Comparison of ENCODE assay signal across 15 mouse cellular contexts in the genomic region with DNA sequence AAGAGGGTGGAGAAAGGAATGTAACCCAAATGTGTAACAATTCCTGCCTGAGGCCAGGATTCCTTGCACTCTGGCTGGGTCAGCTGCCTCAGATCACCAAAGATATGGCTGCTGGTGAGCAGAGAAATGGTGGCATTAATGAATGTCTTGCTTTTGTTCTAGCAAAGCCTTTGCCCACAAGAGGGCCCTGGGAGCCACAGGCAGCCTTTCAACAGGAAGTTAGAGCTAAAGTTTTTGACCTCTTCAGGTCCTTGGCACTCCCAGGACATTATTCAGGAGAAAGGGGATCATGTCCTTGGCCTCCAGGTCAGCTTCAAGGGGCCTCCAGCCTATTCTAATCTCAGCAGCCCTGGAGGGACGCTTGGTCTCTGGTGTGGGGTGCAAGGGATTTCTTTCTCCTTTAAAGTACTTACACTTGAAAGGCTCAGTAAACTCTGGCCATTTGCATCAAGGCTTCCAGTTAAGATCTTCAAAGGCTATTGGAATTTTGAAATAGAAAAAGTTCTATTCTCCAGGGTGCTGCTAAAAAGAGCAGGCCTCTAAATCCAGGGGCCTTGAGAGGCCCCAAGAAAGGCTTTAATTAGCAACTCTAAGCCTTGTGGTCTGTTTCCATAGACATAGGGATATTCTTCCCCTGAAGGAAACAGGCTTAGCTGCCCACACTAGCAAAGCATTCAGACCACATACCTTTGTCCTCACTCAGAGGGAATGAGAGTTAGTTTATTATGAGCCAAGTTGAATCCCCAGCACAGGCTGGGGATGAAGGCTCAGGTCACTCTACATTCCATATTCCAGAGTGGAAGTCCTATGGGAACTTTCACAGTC. TPM values are rescaled to one million over a fixed set of nuclear protein-coding genes. Genes with fewer than 3 reads are reported as not detected.
DNase-seq lines count a peak whose midpoint lies in the region; ATAC-seq and TF ChIP-seq lines count a peak whose summit lies in the region.
"Had no signal": no experiment of that assay in that cellular context is flagged by ENCODE, and none has a peak within 500 bp of the region (broad histone marks: within the 10 kb centered on the region; RNA-seq: fewer than 3 reads in every experiment).

No protein-coding gene starts in this region.

- no peak for TF ChIP-seq CTCF in midbrain, postnatal 0 days (IDR thresholded peaks at IDR 0.05)

- WGBS in forebrain, embryonic 10.5 days, result 12% methylated on average over 1 of the region's 1 CpGs
- 7% methylated on average over 1 of the region's 1 CpGs for WGBS in forebrain, embryonic 16.5 days
- WGBS in midbrain, embryonic 10.5 days, result 8% methylated on average over 1 of the region's 1 CpGs
- WGBS in midbrain, postnatal 0 days, result 15% methylated on average over 1 of the region's 1 CpGs

- H3K4me3 ChIP-seq in forebrain, embryonic 10.5 days, result no peak overlapping the region
- H3K4me3 ChIP-seq in forebrain, embryonic 16.5 days (replicated peaks; ENCODE audit: low read length), result no peak overlapping the region
- no peak overlapping the region for H3K4me3 ChIP-seq in midbrain, embryonic 10.5 days
- H3K4me3 ChIP-seq in midbrain, postnatal 0 days (ENCODE audit: low read depth, low read length), result no peak overlapping the region
- H3K4me3 ChIP-seq in myocyte, result no peak overlapping the region
- H3K4me3 ChIP-seq: kidney, embryonic 15.5 days; liver, embryonic 15.5 days had no signal

- H3ac ChIP-seq in myocyte (ENCODE audit: control insufficient read depth, insufficient read length), result no peak overlapping the region

- H3K4me1 ChIP-seq in forebrain, embryonic 10.5 days, result peaks cover 19% of the 10 kb centered on the region
- H3K4me1 ChIP-seq in forebrain, embryonic 16.5 days (replicated peaks; ENCODE audit: control insufficient read depth, insufficient read depth, low read length), result no peaks in the 10 kb centered on the region
- H3K4me1 ChIP-seq in midbrain, embryonic 10.5 days, result peaks cover 16% of the 10 kb centered on the region
- H3K4me1 ChIP-seq in midbrain, postnatal 0 days (ENCODE audit: insufficient read depth, low read length), result no peaks in the 10 kb centered on the region
- H3K4me1 ChIP-seq: kidney, embryonic 15.5 days; liver, embryonic 15.5 days had no signal

- no peak for TF ChIP-seq POLR2A in myocyte (IDR thresholded peaks at IDR 0.05; ENCODE audit: insufficient read length, low read depth)

- H3K36me3 ChIP-seq in forebrain, embryonic 10.5 days (replicated peaks), result no peaks in the 10 kb centered on the region
- H3K36me3 ChIP-seq in forebrain, embryonic 16.5 days (ENCODE audit: control insufficient read depth, insufficient read depth), result no peaks in the 10 kb centered on the region
- H3K36me3 ChIP-seq in midbrain, embryonic 10.5 days, result no peaks in the 10 kb centered on the region
- no peaks in the 10 kb centered on the region for H3K36me3 ChIP-seq in midbrain, postnatal 0 days (ENCODE audit: insufficient read depth, low read length)
- no peaks in the 10 kb centered on the region for H3K36me3 ChIP-seq in myocyte (ENCODE audit: control insufficient read depth, insufficient read depth)
- H3K36me3 ChIP-seq: kidney, embryonic 15.5 days; liver, embryonic 15.5 days had no signal

- H3K79me2 ChIP-seq in myocyte (ENCODE audit: control insufficient read depth, insufficient read depth), result no peaks in the 10 kb centered on the region

- H3K27ac ChIP-seq in forebrain, embryonic 10.5 days, result no peak overlapping the region
- H3K27ac ChIP-seq in forebrain, embryonic 16.5 days (ENCODE audit: low read length), result no peak overlapping the region
- no peak overlapping the region for H3K27ac ChIP-seq in midbrain, embryonic 10.5 days (replicated peaks)
- H3K27ac ChIP-seq in midbrain, postnatal 0 days (ENCODE audit: low read depth, low read length), result no peak overlapping the region
- H3K27ac ChIP-seq: hindbrain, embryonic 14.5 days; kidney, embryonic 15.5 days; liver, embryonic 15.5 days; macrophage had no signal

- no peaks in the 10 kb centered on the region for H3K9me3 ChIP-seq in forebrain, embryonic 10.5 days
- no peaks in the 10 kb centered on the region for H3K9me3 ChIP-seq in forebrain, embryonic 16.5 days (ENCODE audit: control insufficient read depth, low read length)
- H3K9me3 ChIP-seq in midbrain, embryonic 10.5 days (replicated peaks), result no peaks in the 10 kb centered on the region
- no peaks in the 10 kb centered on the region for H3K9me3 ChIP-seq in midbrain, postnatal 0 days (ENCODE audit: low read length)
- H3K9me3 ChIP-seq: kidney, embryonic 15.5 days; liver, embryonic 15.5 days had no signal

- ATAC-seq in forebrain, embryonic 16.5 days, result no peak
- no peak for ATAC-seq in midbrain, postnatal 0 days (ENCODE audit: low FRiP score)
- ATAC-seq in inflammation-experienced regulatory T-cells, adult 6 months, result no peak

- peaks cover 71% of the 10 kb centered on the region for H3K27me3 ChIP-seq in forebrain, embryonic 10.5 days (ENCODE audit: poor library complexity, severe bottlenecking)
- H3K27me3 ChIP-seq in forebrain, embryonic 16.5 days (replicated peaks; ENCODE audit: control insufficient read depth, insufficient read depth, low read length), result no peaks in the 10 kb centered on the region
- H3K27me3 ChIP-seq in midbrain, embryonic 10.5 days (ENCODE audit: low read depth, poor library complexity, severe bottlenecking), result peaks cover 38% of the 10 kb centered on the region
- H3K27me3 ChIP-seq in midbrain, postnatal 0 days (ENCODE audit: insufficient read depth, low read length), result no peaks in the 10 kb centered on the region
- no peaks in the 10 kb centered on the region for H3K27me3 ChIP-seq in myocyte (ENCODE audit: control insufficient read depth, insufficient read depth, insufficient read length)
- H3K27me3 ChIP-seq: kidney, embryonic 15.5 days; liver, embryonic 15.5 days had no signal

- no peak overlapping the region for H3K9ac ChIP-seq in forebrain, embryonic 16.5 days (replicated peaks; ENCODE audit: low read depth, low read length)
- no peak overlapping the region for H3K9ac ChIP-seq in midbrain, postnatal 0 days (replicated peaks; ENCODE audit: low read length, poor library complexity, severe bottlenecking)
- H3K9ac ChIP-seq: hindbrain, embryonic 14.5 days; kidney, embryonic 15.5 days; liver, embryonic 15.5 days had no signal

- H3K4me2 ChIP-seq in forebrain, embryonic 16.5 days (ENCODE audit: low read length), result no peak overlapping the region
- H3K4me2 ChIP-seq in midbrain, postnatal 0 days (ENCODE audit: low read depth, low read length, poor library complexity, severe bottlenecking), result no peak overlapping the region
- peak overlapping the region; percentile 9 for H3K4me2 ChIP-seq in myocyte (ENCODE audit: low read depth)
- H3K4me2 ChIP-seq: hindbrain, embryonic 14.5 days; kidney, embryonic 15.5 days; liver, embryonic 15.5 days had no signal

- peak; percentile 39 for DNase-seq in forebrain, embryonic 10.5 days (ENCODE audit: extremely low spot score, low spot score)
- peak; percentile 45 for DNase-seq in midbrain, embryonic 10.5 days (ENCODE audit: low spot score)
- no peak for DNase-seq in midbrain, postnatal 0 days (ENCODE audit: low spot score)
- DNase-seq in embryo, embryonic 10.5 days (ENCODE audit: low spot score), result peak; percentile 40
- no peak for DNase-seq in gastrocnemius, postnatal 4 days (ENCODE audit: low spot score in 2 of 2)
- DNase-seq: cerebellum, adult 9-11 months; left cerebral cortex, postnatal 4 days; spleen, adult 18-20 months had no signal

TF ChIP-seq in myocyte, 11 proteins besides CTCF, POLR2A, EP300 and RAD21 (continues in another document):
- TF ChIP-seq REST (IDR thresholded peaks at IDR 0.05; ENCODE audit: insufficient read depth, insufficient read length), result no peak
- no peak for TF ChIP-seq TCF12 (IDR thresholded peaks at IDR 0.05; ENCODE audit: insufficient read depth, poor library complexity, severe bottlenecking)
- TF ChIP-seq POLR2AphosphoS2 (IDR thresholded peaks at IDR 0.05; ENCODE audit: insufficient read length, low read depth), result no peak
- TF ChIP-seq MYOD1 (IDR thresholded peaks at IDR 0.05; ENCODE audit: control insufficient read depth in 1 of 3, insufficient read length in 2 of 3, low read depth in 2 of 3), result no peak
- TF ChIP-seq TCF3 (IDR thresholded peaks at IDR 0.05; ENCODE audit: insufficient read length, low read depth), result no peak
- TF ChIP-seq SRF (IDR thresholded peaks at IDR 0.05; ENCODE audit: control insufficient read depth, insufficient read length, low read depth), result no peak

RNA-seq across cellular contexts. Expression of a gene that starts 16.0 kb away (rescaled TPM):
- not detected in 2 replicates for polyA plus RNA-seq in forebrain, embryonic 10.5 days (2016; fragmentation: Nextera tagmentation; extraction: Ambion mirVana)
- polyA plus RNA-seq in forebrain, embryonic 16.5 days (2015; fragmentation: Nextera tagmentation; extraction: Ambion mirVana), result 0.11 and 0.22 TPM in 2 replicates
- 0.05 TPM in 1 of 2 replicates, not detected in the other for polyA plus RNA-seq in midbrain, embryonic 10.5 days (2016; fragmentation: Nextera tagmentation; extraction: Ambion mirVana)
- 0.80 TPM in 1 of 2 replicates, not detected in the other for total RNA-seq in midbrain, postnatal 0 days (2014; rRNA removed)
- polyA plus RNA-seq in midbrain, postnatal 0 days (2015; fragmentation: Nextera tagmentation; extraction: Ambion mirVana), result 0.12 TPM in 1 of 2 replicates, not detected in the other
- polyA plus RNA-seq in myocyte (2012; fragmentation: generic; extraction: Trizol), result 0.47 TPM
- not detected for total RNA-seq in gastrocnemius, postnatal 4 days (2021)
- not detected for polyA plus RNA-seq in inflammation-experienced regulatory T-cells, adult 6 months (2017; shearing (Covaris generic))
- total RNA-seq: left cerebral cortex, postnatal 4 days had no signal
- polyA plus RNA-seq: kidney, embryonic 15.5 days; liver, embryonic 15.5 days; macrophage had no signal

RNA-seq across cellular contexts. Expression of a gene that starts 54.0 kb away (rescaled TPM):
- 15.5 and 16.4 TPM in 2 replicates for polyA plus RNA-seq in forebrain, embryonic 10.5 days (2016; fragmentation: Nextera tagmentation; extraction: Ambion mirVana)
- polyA plus RNA-seq in forebrain, embryonic 16.5 days (2015; fragmentation: Nextera tagmentation; extraction: Ambion mirVana), result 25.6 and 28.5 TPM in 2 replicates
- polyA plus RNA-seq in midbrain, embryonic 10.5 days (2016; fragmentation: Nextera tagmentation; extraction: Ambion mirVana), result 15.1 and 16.7 TPM in 2 replicates
- total RNA-seq in midbrain, postnatal 0 days (2014; rRNA removed), result 21.2 and 28.7 TPM in 2 replicates
- 14.0 and 16.6 TPM in 2 replicates for polyA plus RNA-seq in midbrain, postnatal 0 days (2015; fragmentation: Nextera tagmentation; extraction: Ambion mirVana)
- 4.7 TPM for polyA plus RNA-seq in myocyte (2012; fragmentation: generic; extraction: Trizol)
- 1 to 10 TPM; 7.1 to 8.2 TPM for total RNA-seq in gastrocnemius, postnatal 4 days (2021)
- 10 to 100 TPM; 24.7 to 33.7 (median 31.5) TPM for polyA plus RNA-seq in inflammation-experienced regulatory T-cells, adult 6 months (2017; shearing (Covaris generic))

RNA-seq across cellular contexts. Expression of a gene that starts 54.0 kb away (rescaled TPM):
- polyA plus RNA-seq in forebrain, embryonic 10.5 days (2016; fragmentation: Nextera tagmentation; extraction: Ambion mirVana), result 0.79 and 1.2 TPM in 2 replicates
- polyA plus RNA-seq in forebrain, embryonic 16.5 days (2015; fragmentation: Nextera tagmentation; extraction: Ambion mirVana), result 0.71 and 1.0 TPM in 2 replicates
- 1.3 and 1.4 TPM in 2 replicates for polyA plus RNA-seq in midbrain, embryonic 10.5 days (2016; fragmentation: Nextera tagmentation; extraction: Ambion mirVana)
- total RNA-seq in midbrain, postnatal 0 days (2014; rRNA removed), result 0.42 and 2.1 TPM in 2 replicates
- 0.92 and 1.0 TPM in 2 replicates for polyA plus RNA-seq in midbrain, postnatal 0 days (2015; fragmentation: Nextera tagmentation; extraction: Ambion mirVana)
- 0.28 TPM for polyA plus RNA-seq in myocyte (2012; fragmentation: generic; extraction: Trizol)
- under 1 TPM; 0.73 to 0.76 TPM for total RNA-seq in gastrocnemius, postnatal 4 days (2021)
- polyA plus RNA-seq in inflammation-experienced regulatory T-cells, adult 6 months (2017; shearing (Covaris generic)), result under 1 TPM; 0.55 to 0.81 (median 0.67) TPM

Comparison
In these comparisons a context has a peak if more than half of its experiments do, and no peak if none do; other contexts are left out.
1. DNase-seq: peak in forebrain, embryonic 10.5 days (single experiment), midbrain, embryonic 10.5 days (single experiment) and embryo, embryonic 10.5 days (single experiment); none in midbrain, postnatal 0 days (single experiment) and gastrocnemius, postnatal 4 days (0 of 2).